Mouse (Mus musculus) ES-E14 (cell line): ENCODE measurements around the gene Kcnk4. TPM values are rescaled to one million over a fixed set of nuclear protein-coding genes. Genes with fewer than 3 reads are reported as not detected.

Experiments used
- DNase-seq: peaks from one replicate; pipeline ENCODE4 v3.0.0-alpha.2; 2013; ENCODE audit warnings: low read depth, low spot score
- H3K27ac ChIP-seq: 2 replicates; pipeline ENCODE4 v1.5.1; 2012; ENCODE audit warnings: low read depth, mild to moderate bottlenecking, low read length, moderate library complexity, mixed read lengths; ENCODE audit not compliant: poor library complexity, insufficient read depth, severe bottlenecking
- H3K36me3 ChIP-seq: 2 replicates; pipeline ENCODE4 v1.6.1; 2012; ENCODE audit warnings: mild to moderate bottlenecking, low read length, moderate library complexity, mixed read lengths; ENCODE audit not compliant: control insufficient read depth, poor library complexity, insufficient read depth, severe bottlenecking
- H3K4me1 ChIP-seq, 2 experiments: fragments of 150-350 bp in 1 of 2; sonication (generic) in 1 of 2; 2 replicates each; pipeline ENCODE4 v1.6.1; 2012; ENCODE audit warnings: low read length in 2 of 2, mild to moderate bottlenecking in 1 of 2, mixed read lengths in 1 of 2; ENCODE audit not compliant: control insufficient read depth in 2 of 2, insufficient read depth in 2 of 2, poor library complexity in 1 of 2
- H3K4me3 ChIP-seq, 2 experiments: fragments of 150-350 bp in 1 of 2; sonication (generic) in 1 of 2; 2 replicates each; pipeline ENCODE4 v1.5.1; 2012; ENCODE audit warnings: low read length in 2 of 2, low read depth in 1 of 2, mild to moderate bottlenecking in 1 of 2, mixed read lengths in 1 of 2; ENCODE audit not compliant: insufficient read depth in 1 of 2, poor library complexity in 1 of 2, severe bottlenecking in 1 of 2
- H3K9ac ChIP-seq: 2 replicates; pipeline ENCODE4 v1.6.1; 2012; ENCODE audit warnings: low read depth, mild to moderate bottlenecking, low read length, mixed read lengths; ENCODE audit not compliant: poor library complexity, insufficient read depth, severe bottlenecking
- H3K9me3 ChIP-seq: fragments of 150-350 bp; sonication (generic); 2 replicates; pipeline ENCODE4 v1.6.1; 2012; ENCODE audit warnings: low read depth, mild to moderate bottlenecking, low read length; ENCODE audit not compliant: control insufficient read depth, insufficient read depth
- CHD2 ChIP-seq: IDR thresholded peaks from 2 replicates; pipeline ENCODE4 v1.6.1; 2014; ENCODE audit warnings: mild to moderate bottlenecking, low read depth, low read length, inconsistent platforms
- HCFC1 ChIP-seq: IDR thresholded peaks from 2 replicates; pipeline ENCODE4 v1.6.1; 2012; ENCODE audit warnings: low read length, inconsistent platforms, borderline replicate concordance; ENCODE audit not compliant: insufficient read depth
- MAFK ChIP-seq: IDR thresholded peaks from 2 replicates; pipeline ENCODE4 v1.6.1; 2014; ENCODE audit warnings: mild to moderate bottlenecking, low read depth, low read length, inconsistent platforms; ENCODE audit not compliant: insufficient read depth
- ZC3H11A ChIP-seq: IDR thresholded peaks from 2 replicates; pipeline ENCODE4 v1.6.1; 2012; ENCODE audit warnings: low read depth, mild to moderate bottlenecking, inconsistent platforms, low read length, borderline replicate concordance
- ZNF384 ChIP-seq: IDR thresholded peaks from 2 replicates; pipeline ENCODE4 v1.6.1; 2012; ENCODE audit warnings: low read depth, low read length, inconsistent platforms
- in situ Hi-C, 2 experiments: fragments of 600-800 bp; cut with MboI; formaldehyde crosslinking; loops; one replicate each; pipeline ENCODE4 v1.15.1; 2025; ENCODE audit warnings: low sequenced_read_pairs in 2 of 2, inconsistent platforms in 1 of 2; ENCODE audit not compliant: unreplicated experiment in 2 of 2
- total RNA-seq: library from RNA; depleted of rRNA; stranded (reverse); fragments of 300-350 nt; gene quantifications from 2 replicates; pipeline ENCODE4 v1.2.3, GENCODE M21; 2012

Gene Kcnk4
- total RNA-seq, 1 experiment = 4.4 TPM

DNA sequence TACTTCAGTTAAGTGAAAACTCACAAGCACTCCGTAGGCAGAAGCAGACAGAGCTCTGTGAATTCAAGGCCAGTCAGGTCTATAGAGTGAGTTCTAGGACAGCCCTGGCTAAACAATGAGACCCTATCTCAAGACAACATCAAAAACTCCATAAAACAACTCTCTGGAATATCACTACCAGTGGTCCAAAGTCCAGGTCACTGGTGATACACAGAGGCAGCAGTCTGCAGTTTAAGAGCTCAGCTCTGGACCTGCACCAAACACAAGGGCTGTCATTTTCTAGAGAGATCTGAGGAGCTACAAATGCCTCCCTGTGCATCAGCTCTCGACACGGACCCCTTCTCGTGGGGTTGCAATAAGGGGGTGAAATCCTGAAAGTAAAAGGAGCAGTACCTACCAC, 16.0 kb downstream of the Kcnk4 start:
- Histone ChIP-seq H3K9ac (no peak overlapping the region), H3K4me1 (peaks cover 3 to 11% of the 10 kb centered on the region in 2 experiments; a peak in 3 of 4 replicates), H3K4me3 (no peak overlapping the region), H3K27ac (no peak overlapping the region), H3K36me3 (peaks cover 4% of the 10 kb centered on the region; the same call in 1 of the 2 replicates), H3K9me3 (no peaks in the 10 kb centered on the region)
- DNase-seq = no peak
- TF ChIP-seq MAFK = no peak
- no peak for TF ChIP-seq ZC3H11A
- TF ChIP-seq ZNF384 = no peak
- no peak for TF ChIP-seq CHD2
- TF ChIP-seq HCFC1 = no peak
- in situ Hi-C loops = no loop called here

DNA sequence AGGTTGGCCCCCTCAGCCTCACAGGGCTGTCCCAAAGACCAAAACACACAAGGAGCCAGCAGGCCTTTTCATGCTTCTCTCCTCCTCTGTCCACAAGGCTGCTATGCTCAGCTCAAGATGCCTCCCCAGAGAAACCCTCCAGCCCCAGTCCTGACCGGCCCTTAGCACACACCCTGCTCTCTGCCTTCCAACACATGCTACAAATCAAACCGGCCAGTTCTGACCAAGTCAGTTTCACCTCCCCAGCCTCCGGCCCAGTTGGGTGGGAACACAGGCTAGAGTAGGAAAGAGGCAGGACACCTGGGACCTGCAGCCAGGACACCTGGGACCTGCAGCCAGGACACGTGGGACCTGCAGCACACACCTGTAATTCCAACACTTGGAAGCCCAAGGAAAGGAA, 17.8 kb downstream of the Kcnk4 start:
- Histone ChIP-seq H3K4me3 (no peak overlapping the region), H3K9me3 (no peaks in the 10 kb centered on the region), H3K36me3 (peaks cover 20% of the 10 kb centered on the region), H3K27ac (no peak overlapping the region), H3K4me1 (peaks cover 0 to 8% of the 10 kb centered on the region in 2 experiments; a peak in 2 of 4 replicates), H3K9ac (no peak overlapping the region)
- no peak for DNase-seq
- in situ Hi-C loops = no loop called here
- no peak for TF ChIP-seq MAFK

GRCm38 (mm10) chr19:6915276-6915675, 19.0 kb downstream of the Kcnk4 start:
- DNase-seq = no peak
- no peaks in the 10 kb centered on the region for H3K9me3 ChIP-seq
- H3K27ac ChIP-seq = no peak overlapping the region
- no peak overlapping the region for H3K9ac ChIP-seq
- H3K4me3 ChIP-seq = no peak overlapping the region
- TF ChIP-seq ZC3H11A (no peak), HCFC1 (no peak), MAFK (no peak), ZNF384 (no peak), CHD2 (no peak)
- peaks cover 0 to 7% of the 10 kb centered on the region in 2 experiments; a peak in 2 of 4 replicates for H3K4me1 ChIP-seq
- H3K36me3 ChIP-seq = peaks cover 25% of the 10 kb centered on the region
- in situ Hi-C loops = no loop called here

DNA sequence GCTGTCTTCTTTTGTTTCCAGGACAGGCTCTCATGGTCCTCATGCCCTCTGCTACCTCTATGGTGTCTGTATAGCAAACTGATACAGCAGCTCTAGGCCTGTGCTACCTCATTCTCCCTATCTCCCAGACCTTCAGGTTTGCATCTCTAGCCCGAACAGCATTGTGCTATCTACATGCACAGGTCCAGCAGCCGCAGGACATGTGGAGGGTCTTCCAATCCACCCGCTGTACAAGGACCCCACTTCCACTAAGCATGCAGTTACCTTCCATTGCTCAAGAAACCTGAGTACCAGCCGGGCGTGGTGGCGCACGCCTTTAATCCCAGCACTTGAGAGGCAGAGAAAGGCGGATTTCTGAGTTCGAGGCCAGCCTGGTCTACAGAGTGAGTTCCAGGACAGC, 19.8 kb downstream of the Kcnk4 start:
- H3K36me3 ChIP-seq = peaks cover 23% of the 10 kb centered on the region
- in situ Hi-C loops = no loop called here
- H3K4me1 ChIP-seq = peaks cover 0 to 2% of the 10 kb centered on the region in 2 experiments; a peak in 2 of 4 replicates
- no peak for DNase-seq
- no peak overlapping the region for H3K9ac ChIP-seq
- no peak overlapping the region for H3K4me3 ChIP-seq
- TF ChIP-seq CHD2 = no peak
- no peak for TF ChIP-seq ZNF384
- no peak for TF ChIP-seq MAFK
- no peak for TF ChIP-seq HCFC1
- no peak for TF ChIP-seq ZC3H11A
- no peak overlapping the region for H3K27ac ChIP-seq
- H3K9me3 ChIP-seq = no peaks in the 10 kb centered on the region

DNA sequence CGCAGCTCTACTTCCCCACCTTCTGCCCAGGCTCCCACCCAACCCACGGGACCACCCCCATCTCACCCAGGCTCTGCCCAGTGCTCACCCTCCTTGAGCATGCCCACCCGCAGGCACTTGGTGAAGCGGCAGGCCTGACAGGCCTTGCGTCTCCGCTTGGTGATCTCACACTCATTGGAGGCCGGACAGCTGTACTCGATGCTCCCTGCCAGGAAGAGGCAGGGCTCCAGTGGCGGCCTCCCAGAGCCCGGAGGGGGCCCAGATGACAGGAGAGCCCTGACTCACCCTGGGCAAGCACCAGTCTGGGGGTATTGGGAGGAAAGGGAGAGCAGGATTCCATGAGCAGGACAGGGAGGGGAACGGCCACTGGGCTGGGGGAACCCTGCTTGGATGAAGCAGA, 20.3 kb downstream of the Kcnk4 start:
- Histone ChIP-seq H3K27ac (no peak overlapping the region), H3K9ac (peak overlapping the region; percentile 39; the same call in 1 of the 2 replicates), H3K4me1 (peaks cover 0 to 2% of the 10 kb centered on the region in 2 experiments; a peak in 2 of 4 replicates), H3K4me3 (peak overlapping the region; percentile 42 to 50), H3K9me3 (no peaks in the 10 kb centered on the region), H3K36me3 (peaks cover 23% of the 10 kb centered on the region)
- in situ Hi-C loops = no loop called here
- TF ChIP-seq HCFC1 (no peak), MAFK (no peak)
- DNase-seq = no peak
